Mouse (Mus musculus): ENCODE measurements at regions not wholly inside any gene's neighbourhood (a gene's known extent, or its start where the extent isn't known, plus 50 kb on each side); places are given as distances from the start of the nearest gene placed in this dataset.

- ATAC-seq (ENCODE audit: low read depth): no peak
- no peaks in the 10 kb centered on the region for H3K27me3 ChIP-seq (replicated peaks; ENCODE audit: control insufficient read depth, insufficient read depth, low read length)
- no peak for DNase-seq (ENCODE audit: low spot score)
- H3K4me1 ChIP-seq (ENCODE audit: control insufficient read depth, insufficient read depth, low read length): peaks cover 6% of the 10 kb centered on the region
- no peak overlapping the region for H3K4me2 ChIP-seq (ENCODE audit: low read depth, low read length)
- no peak overlapping the region for H3K27ac ChIP-seq (replicated peaks; ENCODE audit: low read depth, low read length)
- H3K4me3 ChIP-seq (ENCODE audit: low read depth, low read length): no peak overlapping the region
- whole genome bisulfite sequencing: 72% methylated on average over 11 of the region's 11 CpGs
- no peaks in the 10 kb centered on the region for H3K36me3 ChIP-seq (ENCODE audit: control insufficient read depth, insufficient read depth, low read length)
- H3K9ac ChIP-seq (ENCODE audit: low read depth, low read length): no peak overlapping the region
- no peaks in the 10 kb centered on the region for H3K9me3 ChIP-seq (ENCODE audit: control insufficient read depth, low read length)
These were observed 143.3 kb upstream of the Cadm1 start for GRCm38 (mm10) chr9:47386646-47387045.

- ATAC-seq (ENCODE audit: low read depth) (no peak), DNase-seq (ENCODE audit: low spot score) (no peak)
- Histone ChIP-seq H3K27ac (replicated peaks; ENCODE audit: low read depth, low read length) (no peak overlapping the region), H3K9ac (ENCODE audit: low read depth, low read length) (no peak overlapping the region), H3K4me3 (ENCODE audit: low read depth, low read length) (no peak overlapping the region), H3K27me3 (replicated peaks; ENCODE audit: control insufficient read depth, insufficient read depth, low read length) (no peaks in the 10 kb centered on the region), H3K4me1 (ENCODE audit: control insufficient read depth, insufficient read depth, low read length) (peaks cover 6% of the 10 kb centered on the region), H3K36me3 (ENCODE audit: control insufficient read depth, insufficient read depth, low read length) (no peaks in the 10 kb centered on the region), H3K4me2 (ENCODE audit: low read depth, low read length) (no peak overlapping the region), H3K9me3 (ENCODE audit: control insufficient read depth, low read length) (no peaks in the 10 kb centered on the region)
- WGBS: 63% methylated on average over 4 of the region's 4 CpGs
These were observed 142.8 kb upstream of the Cadm1 start for GRCm38 (mm10) chr9:47387221-47387620.

GRCm38 (mm10) chr9:47387716-47388300 is 142.2 kb upstream of the Cadm1 start:
- 32% methylated on average over 8 of the region's 8 CpGs for WGBS
- no peaks in the 10 kb centered on the region for H3K27me3 ChIP-seq (replicated peaks; ENCODE audit: control insufficient read depth, insufficient read depth, low read length)
- no peak for ATAC-seq (ENCODE audit: low read depth)

GRCm38 (mm10) chr9:47389901-47390300 is 140.1 kb upstream of the Cadm1 start:
- ATAC-seq (ENCODE audit: low read depth) (no peak), DNase-seq (ENCODE audit: low spot score) (no peak)
- WGBS: 93% methylated on average over 6 of the region's 6 CpGs
- H3K9ac ChIP-seq (ENCODE audit: low read depth, low read length): no peak overlapping the region
- H3K36me3 ChIP-seq (ENCODE audit: control insufficient read depth, insufficient read depth, low read length): no peaks in the 10 kb centered on the region
- no peak overlapping the region for H3K4me3 ChIP-seq (ENCODE audit: low read depth, low read length)
- no peaks in the 10 kb centered on the region for H3K9me3 ChIP-seq (ENCODE audit: control insufficient read depth, low read length)
- H3K27ac ChIP-seq (replicated peaks; ENCODE audit: low read depth, low read length): no peak overlapping the region
- H3K27me3 ChIP-seq (replicated peaks; ENCODE audit: control insufficient read depth, insufficient read depth, low read length): no peaks in the 10 kb centered on the region
- H3K4me2 ChIP-seq (ENCODE audit: low read depth, low read length): no peak overlapping the region
- peaks cover 6% of the 10 kb centered on the region; the same call in 1 of the 2 replicates for H3K4me1 ChIP-seq (ENCODE audit: control insufficient read depth, insufficient read depth, low read length)

More at GRCm38 (mm10) chr9:47387716-47388300, 142.2 kb upstream of the Cadm1 start:
- H3K9me3 ChIP-seq (ENCODE audit: control insufficient read depth, low read length): no peaks in the 10 kb centered on the region
- H3K27ac ChIP-seq (replicated peaks; ENCODE audit: low read depth, low read length): no peak overlapping the region
- H3K4me1 ChIP-seq (ENCODE audit: control insufficient read depth, insufficient read depth, low read length): peaks cover 6% of the 10 kb centered on the region
- DNase-seq (ENCODE audit: low spot score): no peak
- no peak overlapping the region for H3K9ac ChIP-seq (ENCODE audit: low read depth, low read length)
- H3K4me3 ChIP-seq (ENCODE audit: low read depth, low read length): no peak overlapping the region
- H3K36me3 ChIP-seq (ENCODE audit: control insufficient read depth, insufficient read depth, low read length): no peaks in the 10 kb centered on the region
- no peak overlapping the region for H3K4me2 ChIP-seq (ENCODE audit: low read depth, low read length)

- Histone ChIP-seq H3K4me2 (ENCODE audit: low read depth, low read length) (no peak overlapping the region), H3K27ac (replicated peaks; ENCODE audit: low read depth, low read length) (no peak overlapping the region), H3K36me3 (ENCODE audit: control insufficient read depth, insufficient read depth, low read length) (no peaks in the 10 kb centered on the region), H3K9ac (ENCODE audit: low read depth, low read length) (no peak overlapping the region), H3K4me1 (ENCODE audit: control insufficient read depth, insufficient read depth, low read length) (0 out of 2 replicates have a peak, but pooled peaks cover 3% of the 10 kb centered on the region), H3K9me3 (ENCODE audit: control insufficient read depth, low read length) (no peaks in the 10 kb centered on the region), H3K27me3 (replicated peaks; ENCODE audit: control insufficient read depth, insufficient read depth, low read length) (no peaks in the 10 kb centered on the region), H3K4me3 (ENCODE audit: low read depth, low read length) (no peak overlapping the region)
- ATAC-seq (ENCODE audit: low read depth) (no peak), DNase-seq (ENCODE audit: low spot score) (peak; percentile 45)
- WGBS: 79% methylated on average over 5 of the region's 5 CpGs
These were observed 138.3 kb upstream of the Cadm1 start for GRCm38 (mm10) chr9:47391669-47392068.

- 11% methylated on average over 2 of the region's 2 CpGs for WGBS
- Histone ChIP-seq H3K4me2 (ENCODE audit: low read depth, low read length) (no peak overlapping the region), H3K4me1 (ENCODE audit: control insufficient read depth, insufficient read depth, low read length) (0 out of 2 replicates have a peak, but pooled peaks cover 5% of the 10 kb centered on the region), H3K9ac (ENCODE audit: low read depth, low read length) (no peak overlapping the region), H3K4me3 (ENCODE audit: low read depth, low read length) (no peak overlapping the region), H3K27ac (replicated peaks; ENCODE audit: low read depth, low read length) (no peak overlapping the region), H3K36me3 (ENCODE audit: control insufficient read depth, insufficient read depth, low read length) (no peaks in the 10 kb centered on the region), H3K9me3 (ENCODE audit: control insufficient read depth, low read length) (no peaks in the 10 kb centered on the region), H3K27me3 (replicated peaks; ENCODE audit: control insufficient read depth, insufficient read depth, low read length) (peaks cover 22% of the 10 kb centered on the region)
- ATAC-seq (ENCODE audit: low read depth): no peak
- no peak for DNase-seq (ENCODE audit: low spot score)
These were observed 130.4 kb upstream of the Cadm1 start for GRCm38 (mm10) chr9:47399598-47399997.

- Histone ChIP-seq H3K27ac (replicated peaks; ENCODE audit: low read depth, low read length) (no peak overlapping the region), H3K4me3 (ENCODE audit: low read depth, low read length) (no peak overlapping the region), H3K9ac (ENCODE audit: low read depth, low read length) (no peak overlapping the region), H3K27me3 (replicated peaks; ENCODE audit: control insufficient read depth, insufficient read depth, low read length) (peaks cover 22% of the 10 kb centered on the region), H3K4me1 (ENCODE audit: control insufficient read depth, insufficient read depth, low read length) (peaks cover 8% of the 10 kb centered on the region; the same call in 1 of the 2 replicates), H3K9me3 (ENCODE audit: control insufficient read depth, low read length) (no peaks in the 10 kb centered on the region), H3K36me3 (ENCODE audit: control insufficient read depth, insufficient read depth, low read length) (no peaks in the 10 kb centered on the region), H3K4me2 (ENCODE audit: low read depth, low read length) (no peak overlapping the region)
- ATAC-seq (ENCODE audit: low read depth) (no peak), DNase-seq (ENCODE audit: low spot score) (no peak)
- 24% methylated on average over 7 of the region's 7 CpGs for WGBS
These were observed 129.7 kb upstream of the Cadm1 start for GRCm38 (mm10) chr9:47400117-47400823.

GRCm38 (mm10) chr9:47401511-47401910 is 128.5 kb upstream of the Cadm1 start:
- Histone ChIP-seq H3K4me3 (ENCODE audit: low read depth, low read length) (no peak overlapping the region), H3K4me2 (ENCODE audit: low read depth, low read length) (no peak overlapping the region), H3K27ac (replicated peaks; ENCODE audit: low read depth, low read length) (no peak overlapping the region), H3K9me3 (ENCODE audit: control insufficient read depth, low read length) (no peaks in the 10 kb centered on the region), H3K4me1 (ENCODE audit: control insufficient read depth, insufficient read depth, low read length) (peaks cover 14% of the 10 kb centered on the region), H3K27me3 (replicated peaks; ENCODE audit: control insufficient read depth, insufficient read depth, low read length) (peaks cover 30% of the 10 kb centered on the region), H3K36me3 (ENCODE audit: control insufficient read depth, insufficient read depth, low read length) (no peaks in the 10 kb centered on the region), H3K9ac (ENCODE audit: low read depth, low read length) (no peak overlapping the region)
- no peak for DNase-seq (ENCODE audit: low spot score)
- 72% methylated on average over 11 of the region's 11 CpGs for WGBS
- no peak for ATAC-seq (ENCODE audit: low read depth)

GRCm38 (mm10) chr9:47403317-47403716 is 126.7 kb upstream of the Cadm1 start:
- H3K27ac ChIP-seq (replicated peaks; ENCODE audit: low read depth, low read length): no peak overlapping the region
- H3K4me2 ChIP-seq (ENCODE audit: low read depth, low read length): no peak overlapping the region
- H3K9me3 ChIP-seq (ENCODE audit: control insufficient read depth, low read length): no peaks in the 10 kb centered on the region
- H3K4me1 ChIP-seq (ENCODE audit: control insufficient read depth, insufficient read depth, low read length): peaks cover 28% of the 10 kb centered on the region
- WGBS: 74% methylated on average over 11 of the region's 11 CpGs
- DNase-seq (ENCODE audit: low spot score) (no peak), ATAC-seq (ENCODE audit: low read depth) (no peak)
- no peaks in the 10 kb centered on the region for H3K36me3 ChIP-seq (ENCODE audit: control insufficient read depth, insufficient read depth, low read length)
- H3K4me3 ChIP-seq (ENCODE audit: low read depth, low read length): no peak overlapping the region
- H3K9ac ChIP-seq (ENCODE audit: low read depth, low read length): peak overlapping the region; percentile 14; the same call in 1 of the 2 replicates
- peaks cover 33% of the 10 kb centered on the region for H3K27me3 ChIP-seq (replicated peaks; ENCODE audit: control insufficient read depth, insufficient read depth, low read length)

Measured in embryonic facial prominence, embryonic 14.5 days (tissue).